21 mouse cellular contexts compared by ENCODE assay signal in genomic region chr4:5299208-5299607, GRCm38 (mm10).
A peak's percentile ranks its signal among the peaks of the same experiment; 100 is the strongest.
DNase-seq lines count a peak whose midpoint lies in the region; ATAC-seq lines count a peak whose summit lies in the region.
"Had no signal": no experiment of that assay in that cellular context is flagged by ENCODE, and none has a peak within 500 bp of the region (broad histone marks: within the 10 kb centered on the region; RNA-seq: fewer than 3 reads in every experiment).

No protein-coding gene starts in this region.

- no peaks in the 10 kb centered on the region for H3K27me3 ChIP-seq in forebrain, embryonic 14.5 days (replicated peaks; ENCODE audit: control insufficient read depth, insufficient read depth, low read length)
- H3K27me3 ChIP-seq in forebrain, embryonic 10.5 days (ENCODE audit: poor library complexity, severe bottlenecking), result no peaks in the 10 kb centered on the region
- no peaks in the 10 kb centered on the region for H3K27me3 ChIP-seq in liver, embryonic 12.5 days (replicated peaks)
- H3K27me3 ChIP-seq: CH12.LX; embryonic facial prominence, embryonic 13.5 days; heart, embryonic 12.5 days; hindbrain, embryonic 15.5 days; Patski had no signal

- no peaks in the 10 kb centered on the region for H3K9me3 ChIP-seq in forebrain, embryonic 14.5 days (replicated peaks; ENCODE audit: control insufficient read depth, low read length)
- H3K9me3 ChIP-seq in forebrain, embryonic 10.5 days, result no peaks in the 10 kb centered on the region
- H3K9me3 ChIP-seq in liver, embryonic 12.5 days (replicated peaks), result no peaks in the 10 kb centered on the region
- H3K9me3 ChIP-seq: embryonic facial prominence, embryonic 13.5 days; heart, embryonic 12.5 days; hindbrain, embryonic 10.5 days; hindbrain, embryonic 15.5 days had no signal

- no peak overlapping the region for H3K27ac ChIP-seq in forebrain, embryonic 14.5 days (ENCODE audit: low read depth, low read length)
- no peak overlapping the region for H3K27ac ChIP-seq in forebrain, embryonic 10.5 days
- no peak overlapping the region for H3K27ac ChIP-seq in liver, embryonic 12.5 days
- H3K27ac ChIP-seq: embryonic facial prominence, embryonic 13.5 days; gastrocnemius, adult 2 months; hindbrain, embryonic 10.5 days; hindbrain, embryonic 15.5 days had no signal

- no peaks in the 10 kb centered on the region for H3K4me1 ChIP-seq in forebrain, embryonic 14.5 days (ENCODE audit: control insufficient read depth, insufficient read depth, low read length)
- H3K4me1 ChIP-seq in forebrain, embryonic 10.5 days, result no peaks in the 10 kb centered on the region
- no peaks in the 10 kb centered on the region for H3K4me1 ChIP-seq in liver, embryonic 12.5 days
- H3K4me1 ChIP-seq: embryonic facial prominence, embryonic 13.5 days; heart, embryonic 12.5 days; hindbrain, embryonic 10.5 days; hindbrain, embryonic 15.5 days had no signal

- no peak overlapping the region for H3K4me2 ChIP-seq in forebrain, embryonic 14.5 days (ENCODE audit: low read length)
- H3K4me2 ChIP-seq in liver, embryonic 12.5 days, result no peak overlapping the region
- H3K4me2 ChIP-seq: embryonic facial prominence, embryonic 13.5 days; heart, embryonic 12.5 days; hindbrain, embryonic 15.5 days had no signal

- WGBS in forebrain, embryonic 14.5 days, result 79% methylated on average over 2 of the region's 2 CpGs
- 87% methylated on average over 2 of the region's 2 CpGs for WGBS in forebrain, embryonic 10.5 days
- 45% methylated on average over 2 of the region's 2 CpGs for WGBS in liver, embryonic 12.5 days (ENCODE audit: insufficient replicate concordance)

- peak; percentile 69; the same call in 1 of the 2 replicates for ATAC-seq in forebrain, embryonic 14.5 days
- no peak for ATAC-seq in liver, embryonic 12.5 days
- ATAC-seq: activated CD4-positive, CD25-positive, alpha-beta regulatory T cell, adult 4 months; intestine, embryonic 16.5 days; Patski had no signal

- H3K36me3 ChIP-seq in forebrain, embryonic 14.5 days (ENCODE audit: control insufficient read depth, insufficient read depth, low read length), result no peaks in the 10 kb centered on the region
- no peaks in the 10 kb centered on the region for H3K36me3 ChIP-seq in forebrain, embryonic 10.5 days (replicated peaks)
- H3K36me3 ChIP-seq in liver, embryonic 12.5 days, result no peaks in the 10 kb centered on the region
- H3K36me3 ChIP-seq: embryonic facial prominence, embryonic 13.5 days; heart, embryonic 12.5 days; hindbrain, embryonic 10.5 days; hindbrain, embryonic 15.5 days had no signal

- peak; percentile 62 for DNase-seq in forebrain, embryonic 14.5 days (ENCODE audit: low spot score)
- no peak for DNase-seq in forebrain, embryonic 10.5 days (ENCODE audit: extremely low spot score, low spot score)
- peak; percentile 6 for DNase-seq in retina, postnatal 1 day
- no peak for DNase-seq in retina, embryonic 14.5 days (ENCODE audit: low spot score)
- DNase-seq in brain, embryonic 18.5 days (ENCODE audit: low read depth, low spot score), result peak; percentile 39
- DNase-seq: adrenal gland, postnatal 14 days; cerebellum, adult 11 months; cerebellum, adult 8-10 months; cerebellum, postnatal 14 days; embryo, embryonic 11 days; gastrocnemius, adult 2 months; gastrocnemius, postnatal 25 days had no signal

- H3K4me3 ChIP-seq in forebrain, embryonic 14.5 days (ENCODE audit: low read depth, low read length), result no peak overlapping the region
- H3K4me3 ChIP-seq in forebrain, embryonic 10.5 days, result no peak overlapping the region
- no peak overlapping the region for H3K4me3 ChIP-seq in liver, embryonic 12.5 days
- H3K4me3 ChIP-seq: embryonic facial prominence, embryonic 13.5 days; gastrocnemius, adult 2 months; heart, embryonic 12.5 days; hindbrain, embryonic 10.5 days; hindbrain, embryonic 15.5 days had no signal

- H3K9ac ChIP-seq in forebrain, embryonic 14.5 days (ENCODE audit: low read length), result no peak overlapping the region
- H3K9ac ChIP-seq in liver, embryonic 12.5 days, result no peak overlapping the region
- H3K9ac ChIP-seq: embryonic facial prominence, embryonic 13.5 days; heart, embryonic 12.5 days; hindbrain, embryonic 15.5 days had no signal

Comparison
In these comparisons a context has a peak if more than half of its experiments do, and no peak if none do; other contexts are left out.
1. DNase-seq: peak in forebrain, embryonic 14.5 days (single experiment), retina, postnatal 1 day (single experiment) and brain, embryonic 18.5 days (single experiment); none in forebrain, embryonic 10.5 days (single experiment) and retina, embryonic 14.5 days (single experiment).